Mouse (Mus musculus) retina, postnatal 1 day (tissue): Measurements from ENCODE around the gene D6Ertd527e.
A peak's percentile ranks its signal among the peaks of the same experiment; 100 is the strongest.
"Not testable (repeated sequence)": the region's sequence is repeated elsewhere in the genome, so short reads cannot be mapped to it uniquely, and the experiment has no call there.

Experiments
- DNase-seq: peaks from one replicate; pipeline ENCODE4 v3.0.0-alpha.2; 2012

Gene D6Ertd527e

DNA sequence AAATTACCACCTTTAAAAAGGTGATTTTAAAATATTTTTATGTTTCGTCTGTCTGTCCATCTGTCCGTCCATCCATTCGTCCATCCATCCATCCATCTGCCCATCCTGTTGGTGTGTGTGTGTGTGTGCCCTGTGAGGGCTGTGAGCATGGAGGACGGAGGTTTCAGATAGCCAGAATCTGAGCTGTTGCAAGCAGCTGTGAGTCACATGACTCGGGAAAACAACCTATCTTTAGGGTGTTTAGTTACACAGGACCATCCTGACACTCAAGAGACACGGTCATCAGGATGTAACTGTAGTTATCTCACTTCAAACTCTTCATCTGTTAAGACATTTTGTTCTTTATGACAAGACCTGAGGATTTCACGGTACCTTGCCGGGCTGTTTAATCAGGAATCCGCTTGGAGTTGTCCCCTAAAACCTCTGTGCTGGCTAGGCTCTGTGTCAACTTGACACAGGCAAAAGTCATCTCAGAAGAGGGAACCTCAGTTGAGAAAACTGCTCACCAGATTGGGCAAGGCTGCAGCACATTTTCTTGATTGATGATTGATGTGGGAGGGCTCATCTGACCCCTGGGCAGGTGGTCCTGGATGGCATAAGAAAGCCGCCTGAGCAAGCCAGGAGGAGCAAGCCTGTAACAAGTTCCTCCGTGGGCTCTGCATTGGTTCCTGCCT is at the start of gene D6Ertd527e:
Gene D6Ertd527e (plus strand): TSS at position 624 of the 674 bp plus-strand sequence.
- no peak for DNase-seq

DNA sequence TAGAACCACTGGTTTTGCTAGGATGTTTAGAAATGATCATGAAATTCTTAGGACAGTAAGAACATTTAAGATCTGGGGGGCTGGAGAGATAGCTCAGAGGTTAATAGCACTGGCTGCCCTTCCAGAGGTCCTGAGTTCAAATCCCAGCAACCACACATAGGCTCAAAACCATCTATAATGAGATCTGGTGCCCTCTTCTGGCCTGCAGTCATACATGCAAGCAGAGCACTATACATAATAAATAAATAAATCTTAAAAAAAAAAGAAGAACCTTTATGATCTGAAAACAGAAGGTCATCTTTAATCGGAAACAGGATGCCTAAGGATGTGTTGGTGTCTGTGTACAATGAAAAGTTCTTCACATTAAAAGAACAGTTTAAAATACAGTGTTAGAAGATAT is 44.8 kb upstream of the D6Ertd527e start:
- DNase-seq = no peak

DNA sequence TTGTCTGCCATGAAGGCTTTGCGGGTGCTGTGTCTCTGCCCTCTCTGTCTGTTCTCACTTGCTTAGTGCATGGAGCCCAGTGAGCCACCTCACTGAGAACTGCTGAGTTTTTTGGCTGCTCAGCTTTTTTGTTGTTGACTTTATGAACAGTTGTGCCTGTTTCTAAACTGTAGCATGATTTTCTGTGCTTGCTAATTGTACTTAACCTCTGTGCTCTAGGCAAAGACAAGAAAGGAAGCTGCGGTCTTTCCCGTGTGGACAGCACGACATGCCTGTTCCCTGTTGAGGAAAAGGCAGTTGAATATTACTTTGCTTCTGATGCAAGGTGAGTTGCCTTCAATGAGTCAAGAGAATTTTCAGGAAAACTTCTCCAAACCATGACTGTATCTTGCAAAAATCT is 41.0 kb upstream of the D6Ertd527e start:
- DNase-seq = no peak

DNA sequence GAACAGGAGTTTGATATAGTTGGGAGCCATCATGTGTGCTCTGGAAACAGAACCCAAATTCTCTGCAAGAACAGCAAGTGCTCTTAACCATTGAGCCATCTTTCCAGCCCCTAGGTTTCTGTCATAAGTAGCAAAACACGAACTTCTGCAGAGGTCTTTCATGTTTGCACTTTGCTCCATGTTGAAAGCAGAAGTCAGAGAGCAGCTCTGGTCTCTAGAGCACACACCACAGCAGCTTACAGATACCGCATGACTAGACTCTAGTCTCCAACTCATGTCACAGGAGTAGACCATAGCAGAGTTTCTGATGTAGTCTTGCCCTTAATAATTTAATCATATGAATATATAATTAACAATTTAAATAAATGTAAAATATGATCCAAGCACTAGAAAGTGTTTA is 36.3 kb upstream of the D6Ertd527e start:
- no peak for DNase-seq

DNA sequence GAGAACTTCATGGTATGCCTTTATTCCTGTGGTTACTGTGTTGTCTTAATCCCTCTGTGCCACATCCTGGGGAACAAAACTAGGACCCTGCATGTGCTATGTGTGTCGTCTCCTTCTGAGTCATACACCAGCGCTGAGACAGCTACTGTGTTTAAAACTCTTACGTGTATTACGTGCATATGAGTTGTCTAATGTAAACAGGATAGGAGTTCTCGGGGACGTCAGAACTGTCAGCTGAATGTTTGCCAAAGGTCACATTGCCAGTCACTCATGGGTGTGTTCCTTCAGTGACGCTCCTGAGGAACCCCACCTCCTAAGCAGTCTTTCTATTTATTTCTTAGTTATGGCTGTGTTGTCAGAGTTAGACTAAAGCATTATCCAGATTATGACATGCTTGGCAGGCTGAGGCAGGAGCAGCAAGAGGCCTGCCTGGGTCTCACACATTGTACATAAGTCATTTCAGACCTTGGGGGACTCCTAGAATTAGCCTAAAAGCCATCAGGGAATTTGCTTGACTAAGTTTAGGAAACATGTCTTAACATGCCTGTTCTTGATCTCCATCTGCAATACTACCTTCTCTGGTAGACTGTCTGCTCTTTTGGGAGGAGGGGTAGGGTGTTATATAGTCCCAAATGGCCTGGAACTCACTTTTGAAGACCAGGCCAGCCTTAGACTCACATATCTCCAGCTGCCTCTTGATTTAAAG is 35.2 kb upstream of the D6Ertd527e start:
- no peak for DNase-seq

DNA sequence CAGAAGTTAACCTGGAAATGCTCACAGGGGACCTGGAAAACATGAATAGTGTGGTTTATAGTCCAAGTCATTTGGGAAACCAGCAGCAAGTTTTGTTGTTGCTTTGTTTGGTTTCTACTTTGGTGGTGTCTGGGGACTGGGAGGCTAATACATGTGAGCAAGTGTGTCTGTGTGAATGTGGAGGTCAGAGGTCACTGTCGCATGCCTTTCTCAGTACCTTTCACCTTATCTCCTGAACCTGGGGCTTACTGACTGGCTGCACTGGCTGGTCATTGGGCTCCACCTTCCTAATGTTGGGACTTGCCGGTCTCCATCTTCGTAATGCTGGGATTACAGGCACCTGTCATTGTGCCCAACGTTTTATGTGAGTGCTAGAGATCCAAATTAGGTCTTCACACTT is 33.9 kb upstream of the D6Ertd527e start:
- DNase-seq = no peak

DNA sequence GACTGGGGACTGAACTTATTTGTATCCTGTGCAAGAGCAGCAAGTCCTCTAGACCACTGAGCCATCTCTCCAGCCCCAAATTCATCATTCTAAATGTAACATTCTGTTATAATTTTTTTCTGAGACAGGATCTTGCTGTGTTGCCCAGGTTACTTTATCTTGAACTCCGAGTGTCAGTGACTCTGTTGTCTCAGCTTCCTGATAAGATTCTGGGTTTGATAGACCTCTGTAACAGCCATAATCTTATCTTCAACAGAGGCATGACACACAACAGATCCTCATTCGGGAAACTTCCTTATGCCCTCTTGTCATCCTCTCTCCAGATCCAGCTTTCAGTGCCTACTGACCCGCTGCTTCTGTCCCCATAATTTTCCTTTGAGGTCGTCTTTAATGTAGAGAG is 31.8 kb upstream of the D6Ertd527e start:
- no peak for DNase-seq

DNA sequence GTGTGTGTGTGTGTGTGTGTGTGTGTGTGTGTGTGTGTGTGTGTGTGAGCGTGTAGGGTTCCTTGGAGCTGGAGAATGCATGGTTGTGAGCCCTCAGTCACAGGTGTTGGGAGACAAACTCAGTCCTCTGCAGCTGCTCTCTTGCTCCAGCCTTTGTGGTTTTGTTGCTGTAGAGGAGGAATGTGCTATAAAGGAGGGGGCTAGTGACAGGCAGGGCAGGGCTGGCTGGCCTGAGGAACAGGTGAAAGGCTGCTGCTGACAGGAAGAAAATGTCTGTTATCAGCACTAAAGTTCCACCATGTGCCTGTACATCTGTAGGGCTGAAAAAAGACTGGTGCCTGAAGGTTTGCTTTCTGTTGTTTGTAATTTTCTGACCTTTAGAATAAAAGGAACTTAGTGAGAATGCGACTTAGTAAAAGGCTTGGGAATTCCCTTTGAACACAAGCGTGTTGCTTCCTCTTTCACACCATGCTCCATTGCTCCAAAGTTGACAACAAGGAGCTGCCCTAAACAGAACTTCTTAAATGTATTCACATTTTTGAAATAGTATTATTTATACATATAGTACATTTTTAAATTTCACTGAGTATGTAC is 29.4 kb upstream of the D6Ertd527e start:
- DNase-seq = no peak

DNA sequence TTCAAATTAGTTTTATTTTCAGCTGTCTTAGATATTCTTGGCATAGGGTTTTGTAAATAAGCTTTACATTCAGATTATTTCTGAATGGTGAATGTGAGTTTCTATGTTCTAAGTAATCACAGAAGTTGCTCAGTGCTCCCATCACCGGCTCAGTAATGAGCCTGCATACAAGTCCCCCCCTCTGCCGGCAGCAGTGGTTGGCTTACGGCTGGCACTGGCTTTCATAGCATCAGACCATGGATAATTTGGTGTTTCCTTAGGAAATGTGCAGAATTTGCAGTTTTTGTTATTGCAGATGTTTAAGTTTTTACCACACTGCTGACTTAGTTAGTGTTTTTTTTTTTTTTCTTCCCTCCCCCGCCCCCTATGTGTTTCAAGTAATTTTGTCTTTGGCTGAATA is 25.1 kb upstream of the D6Ertd527e start:
- DNase-seq = no peak

DNA sequence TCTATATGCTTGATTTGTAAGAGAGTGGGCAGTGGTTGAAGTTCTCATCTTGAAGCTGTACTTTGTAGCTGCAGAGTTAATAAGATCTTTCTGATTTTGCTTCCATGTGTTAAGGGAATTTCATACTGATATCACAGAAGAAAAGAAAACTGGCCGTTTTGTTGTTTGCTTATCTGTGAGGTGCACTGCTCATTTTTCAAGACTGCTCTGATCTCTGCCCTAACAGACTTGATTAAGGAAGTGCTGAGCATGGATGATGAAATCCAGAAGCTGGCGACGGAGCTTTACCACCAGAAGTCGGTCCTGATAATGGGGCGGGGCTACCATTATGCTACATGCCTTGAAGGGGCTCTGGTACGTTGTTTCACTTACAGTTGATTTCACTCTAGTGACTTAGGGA is 19.5 kb upstream of the D6Ertd527e start:
- no peak for DNase-seq

DNA sequence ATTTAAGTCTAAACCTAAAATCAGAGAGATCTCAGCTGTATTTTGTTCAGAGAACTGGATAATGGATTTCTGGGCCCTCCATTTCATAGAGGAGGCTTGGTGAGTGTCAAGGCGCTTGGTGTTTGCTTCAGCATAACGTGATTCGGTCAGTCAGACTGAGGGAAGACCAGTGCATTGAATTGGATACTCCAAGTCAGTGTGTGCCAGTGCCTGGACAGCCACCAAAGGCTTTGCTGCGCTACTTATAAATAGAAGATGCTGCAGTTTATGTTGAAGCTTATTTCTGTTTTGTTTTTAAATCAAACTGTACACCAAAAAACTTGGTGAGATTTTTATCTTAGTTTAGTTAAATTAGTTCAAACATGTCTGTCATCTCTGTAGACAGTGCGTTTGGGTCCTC is 16.2 kb upstream of the D6Ertd527e start:
- no peak for DNase-seq

DNA sequence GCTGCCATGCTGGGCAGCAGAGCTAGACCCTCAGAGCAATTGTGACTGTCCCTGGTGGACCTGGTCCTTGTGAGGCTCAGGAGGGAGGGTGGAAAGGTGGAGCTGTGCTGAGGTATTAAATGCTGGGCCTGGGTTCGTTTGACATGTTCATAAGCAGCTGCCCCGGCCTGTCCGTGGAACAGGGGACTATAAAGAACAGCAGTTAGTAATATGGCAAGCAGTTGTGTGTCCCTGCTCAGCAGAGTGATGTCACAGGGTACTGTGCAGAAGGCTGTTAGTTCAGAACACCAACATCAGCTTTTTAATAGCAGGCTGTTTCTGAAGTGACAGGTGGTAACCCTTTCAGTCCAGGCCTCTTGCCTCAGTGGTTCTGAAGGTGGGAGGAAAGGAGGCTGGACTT is 13.7 kb upstream of the D6Ertd527e start:
- DNase-seq = no peak

DNA sequence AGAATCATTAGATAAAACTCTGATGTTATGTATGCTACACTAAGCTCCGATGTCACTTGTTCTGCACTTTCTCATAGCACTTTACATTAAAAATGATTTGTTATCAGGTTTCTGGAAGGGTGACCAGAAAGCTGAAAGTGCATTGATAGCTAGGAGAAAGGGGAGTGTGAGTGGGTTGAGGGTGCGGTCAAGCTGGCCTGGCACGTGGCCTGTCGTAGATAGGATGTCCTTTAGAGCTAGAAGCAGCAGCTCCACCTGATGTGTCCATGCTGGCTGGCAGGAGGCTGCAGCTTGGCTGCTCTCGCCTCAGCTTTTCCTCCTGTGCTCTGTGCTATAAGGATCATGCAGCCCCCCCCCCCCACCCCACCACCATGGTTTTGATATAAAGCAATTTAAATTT is 12.1 kb upstream of the D6Ertd527e start:
- no peak for DNase-seq

DNA sequence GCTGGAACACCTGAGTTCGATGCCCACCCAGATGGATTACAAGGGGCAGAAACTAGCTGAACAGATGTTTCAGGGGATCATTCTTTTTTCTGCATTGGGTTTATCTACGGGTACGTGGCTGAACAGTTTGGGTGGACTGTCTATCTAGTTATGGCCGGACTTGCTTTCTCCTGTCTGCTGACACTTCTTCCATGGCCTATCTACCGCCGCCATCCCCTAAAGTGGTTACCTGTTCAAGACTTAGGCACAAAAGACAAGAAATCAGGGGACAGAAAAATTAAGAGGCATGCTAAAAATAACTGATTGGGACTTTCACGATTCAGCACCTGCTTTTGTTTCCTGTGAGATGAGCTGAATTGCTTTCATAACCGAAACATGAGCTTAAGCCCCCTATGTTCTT is 10.9 kb upstream of the D6Ertd527e start:
- DNase-seq = not testable (repeated sequence)

DNA sequence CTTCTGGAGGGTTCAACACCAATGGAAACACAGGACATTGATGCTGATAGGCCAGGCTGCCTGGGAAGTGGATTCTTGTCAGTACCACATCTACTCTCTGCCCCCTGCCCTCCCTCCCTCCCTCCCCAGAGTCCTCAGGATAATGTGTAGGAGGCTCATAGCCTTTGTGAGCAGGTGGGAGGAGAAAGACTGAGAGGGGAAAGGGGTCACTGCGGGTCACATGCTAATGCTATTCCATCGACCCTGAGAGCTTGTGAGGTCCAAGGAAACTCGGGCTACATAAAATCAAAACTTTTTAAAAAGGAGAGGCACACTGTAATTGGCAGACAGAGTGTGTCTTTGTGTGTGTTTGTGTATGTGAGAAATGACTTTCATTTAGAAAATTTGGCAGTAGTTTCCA is 5.3 kb upstream of the D6Ertd527e start:
- peak; percentile 21 for DNase-seq

DNA sequence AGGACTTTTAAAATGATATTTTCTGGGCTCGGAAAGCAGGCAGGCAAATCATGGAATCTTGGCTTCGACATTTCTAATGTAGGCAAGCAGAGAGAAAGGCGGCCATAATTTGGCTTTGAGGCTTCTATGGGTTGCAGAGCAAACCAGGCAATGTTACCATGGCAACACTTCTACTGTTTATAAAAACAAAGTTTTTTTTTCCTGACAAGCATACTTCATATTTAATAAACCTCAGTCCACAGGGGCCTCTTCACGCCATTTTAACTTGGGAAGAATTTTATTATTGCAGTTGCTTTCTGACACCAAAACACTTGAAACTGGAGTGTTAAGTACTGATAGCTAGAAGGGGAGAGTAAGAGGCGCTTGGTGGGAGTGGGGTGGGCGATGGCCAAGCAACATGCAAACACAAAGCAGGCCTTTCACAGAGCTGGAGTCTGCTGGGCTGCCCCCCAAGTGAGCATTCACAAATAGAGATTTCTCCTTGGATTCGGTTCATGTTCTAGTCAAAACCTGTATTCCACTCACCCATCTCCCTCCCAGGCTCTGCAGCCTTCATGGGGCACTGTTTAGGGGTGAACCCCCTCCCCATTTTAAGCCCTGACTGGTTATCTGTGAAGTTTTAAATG is 4.8 kb upstream of the D6Ertd527e start:
- DNase-seq = peak; percentile 44

DNA sequence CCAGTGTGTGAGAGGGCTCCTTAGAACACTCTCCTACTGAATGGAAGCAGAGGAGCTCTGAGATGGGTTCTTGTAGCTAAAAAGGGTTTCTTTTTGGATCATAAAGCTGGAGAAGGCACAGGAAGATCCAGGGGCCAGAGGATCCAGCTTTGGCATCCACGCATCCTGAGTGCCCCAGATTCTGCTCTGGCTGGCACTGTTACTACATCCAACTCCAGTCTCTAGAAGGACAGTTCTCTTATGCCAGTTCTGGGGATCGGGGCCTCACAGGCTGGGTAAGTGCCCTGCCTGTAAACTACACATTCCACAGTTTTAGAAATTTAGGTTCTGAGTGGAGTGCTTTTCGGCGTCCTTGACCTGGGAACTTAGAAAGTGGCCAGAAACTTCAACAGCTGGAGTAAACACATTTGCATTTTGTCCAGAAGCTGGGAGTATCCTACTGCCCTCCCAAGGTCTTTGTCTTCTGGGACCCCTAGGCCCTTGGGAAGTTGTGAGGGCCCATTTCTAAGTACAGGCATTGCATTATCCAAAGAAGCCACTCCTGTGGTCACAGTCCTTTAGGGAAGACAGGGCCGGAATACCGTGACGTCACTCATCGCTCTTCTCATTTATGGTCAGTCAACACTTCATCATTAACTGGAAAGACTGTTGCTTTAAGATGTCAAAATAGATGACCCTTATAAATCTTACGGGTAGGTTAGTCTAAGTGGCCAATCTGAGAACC is 4.1 kb upstream of the D6Ertd527e start:
- no peak for DNase-seq

DNA sequence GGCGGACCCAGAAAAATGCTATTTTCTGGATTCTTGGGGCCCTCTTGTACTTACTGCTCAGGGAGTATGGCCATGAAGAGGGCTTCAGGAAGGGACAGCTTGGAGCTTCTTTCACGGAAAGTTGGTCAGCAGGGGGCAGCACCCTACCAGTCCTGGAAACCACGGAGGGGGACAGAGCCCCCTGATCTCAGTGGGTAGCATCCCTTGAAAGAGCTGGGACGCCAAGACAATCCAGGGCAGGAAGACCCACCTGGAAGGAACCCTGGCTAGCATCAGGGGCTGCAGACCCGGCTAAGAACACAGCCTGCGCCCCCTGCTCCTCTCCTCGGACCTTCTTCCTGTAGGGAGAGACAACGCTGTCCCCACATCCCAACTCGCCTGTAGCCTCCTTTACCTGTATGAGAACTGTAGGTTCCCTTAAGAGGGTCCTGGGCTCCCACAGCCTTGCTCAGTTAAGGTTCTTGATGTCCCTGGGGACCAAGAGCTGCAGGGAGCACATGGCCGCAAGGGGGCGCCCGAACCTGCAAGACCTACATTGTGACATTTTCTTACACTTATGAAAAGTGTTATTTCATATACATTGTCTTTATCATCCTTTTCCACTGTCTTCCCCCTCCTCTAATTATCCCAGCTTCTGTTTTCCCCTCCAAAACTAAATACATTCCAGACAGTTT is 3.1 kb upstream of the D6Ertd527e start:
- peak; percentile 84 for DNase-seq

DNA sequence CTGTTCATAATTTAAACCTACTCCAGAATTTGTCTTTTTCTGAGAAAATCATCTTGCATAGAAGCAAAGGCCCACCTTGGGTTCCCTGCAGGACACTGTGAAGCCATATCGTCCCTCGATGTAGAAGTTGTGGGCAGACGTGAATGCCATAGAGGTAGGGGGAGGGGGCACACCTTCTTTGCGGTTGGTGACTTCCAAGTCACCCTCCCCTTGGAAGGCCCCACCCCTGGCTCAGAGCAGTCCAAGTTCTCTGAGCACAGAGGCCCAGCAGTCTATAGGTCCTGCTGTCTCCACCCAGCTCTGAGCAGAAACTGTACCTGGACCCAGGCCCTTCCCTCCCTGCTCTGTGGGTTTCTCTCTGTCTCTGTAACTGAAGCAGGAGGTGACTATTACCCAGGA is 2.6 kb upstream of the D6Ertd527e start:
- no peak for DNase-seq

DNA sequence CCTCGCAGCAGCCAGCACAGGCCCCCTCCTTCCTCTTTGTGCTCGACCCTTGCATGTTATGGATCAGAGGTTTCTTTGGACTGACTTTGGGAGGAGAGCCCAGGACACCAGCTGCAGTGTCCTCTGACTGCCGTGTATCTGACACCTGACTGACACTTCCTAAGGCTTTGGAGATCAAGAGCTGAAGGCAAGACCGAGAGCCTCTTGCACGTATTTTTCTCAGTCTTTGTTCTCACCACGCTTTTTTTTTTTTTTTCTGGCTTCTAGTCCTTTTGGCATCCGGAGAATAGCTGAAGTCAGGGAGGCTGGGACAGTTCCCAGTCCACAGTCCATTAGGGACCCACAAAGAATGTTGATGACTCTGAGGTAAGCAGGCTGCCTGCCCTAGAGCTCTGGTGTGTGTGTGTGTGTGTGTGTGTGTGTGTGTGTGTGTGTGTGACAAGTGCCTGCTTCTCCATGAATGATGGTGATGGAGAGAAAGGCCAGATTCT is 2.1 kb upstream of the D6Ertd527e start:
- DNase-seq = no peak

DNA sequence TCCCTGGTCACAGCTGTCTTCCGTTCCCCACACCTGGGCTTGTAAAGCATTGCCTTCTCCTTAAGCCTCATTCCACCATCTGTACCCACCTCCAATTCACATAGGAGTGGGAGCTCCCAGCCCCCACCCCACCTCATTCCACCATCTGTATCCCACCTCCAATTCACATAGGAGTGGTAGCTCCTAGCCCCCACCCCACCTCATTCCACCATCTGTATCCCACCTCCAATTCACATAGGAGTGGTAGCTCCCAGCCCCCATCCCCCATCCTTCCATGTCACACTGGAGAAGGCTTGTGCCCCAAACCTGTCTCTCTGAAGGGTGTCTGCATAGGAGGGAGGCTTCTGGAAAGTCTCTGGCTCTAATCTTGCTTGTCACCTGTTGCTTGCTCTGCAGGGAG is 1.2 kb upstream of the D6Ertd527e start:
- no peak for DNase-seq

DNA sequence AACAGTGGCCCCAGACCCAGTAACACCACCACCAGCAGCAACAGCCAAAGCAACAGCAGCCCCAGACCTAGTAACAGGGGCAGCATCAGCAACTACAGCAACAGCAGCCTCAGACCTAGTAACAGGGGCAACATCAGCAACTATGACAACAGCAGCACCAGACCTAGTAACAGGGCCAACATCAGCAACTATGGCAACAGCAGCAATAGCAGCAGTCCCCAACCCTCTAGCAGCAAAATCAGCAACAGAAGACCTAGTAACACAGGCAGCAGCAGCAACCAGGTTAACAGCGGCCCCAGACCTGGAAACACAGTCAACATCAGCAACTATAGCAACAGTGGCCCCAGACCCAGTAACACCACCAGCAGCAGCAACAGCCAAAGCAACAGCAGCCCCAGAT is 6.9 kb downstream of the D6Ertd527e start:
- DNase-seq = no peak

DNA sequence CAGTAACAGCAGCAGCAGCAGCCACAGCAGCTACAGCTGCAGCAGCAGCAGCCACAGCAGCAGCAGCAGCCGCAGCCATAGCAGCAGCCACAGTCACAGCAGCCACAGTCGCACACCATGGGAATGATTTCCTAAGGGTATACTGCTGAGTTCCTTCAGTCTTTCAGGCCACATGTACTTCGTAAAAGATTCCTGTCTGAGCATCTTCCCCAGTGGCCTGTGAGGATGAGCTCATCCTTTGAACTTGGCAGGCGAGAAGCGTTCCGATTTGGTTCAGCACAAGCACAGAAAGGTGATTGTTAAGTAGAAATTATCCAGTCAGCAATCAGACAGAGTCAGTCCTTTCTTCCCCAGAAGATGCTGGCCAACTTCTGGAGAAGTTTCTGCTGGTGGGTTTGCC is 7.6 kb downstream of the D6Ertd527e start:
- no peak for DNase-seq
